Mouse (Mus musculus) brown adipose tissue, adult 24 weeks (tissue): ENCODE data around the gene Rchy1. TPM values are rescaled to one million over a fixed set of nuclear protein-coding genes. Genes with fewer than 3 reads are reported as not detected.

Source experiments
- H3K27ac ChIP-seq: fragments of 200-500 bp; replicated peaks from 2 replicates; pipeline ENCODE4 v1.5.1; 2012; ENCODE audit warnings: low read depth, mild to moderate bottlenecking, low read length
- H3K4me1 ChIP-seq: fragments of 200-500 bp; 2 replicates; pipeline ENCODE4 v1.6.1; 2012; ENCODE audit warnings: low read length, mixed read lengths; ENCODE audit not compliant: control insufficient read depth, insufficient read depth, insufficient read length
- H3K4me3 ChIP-seq: fragments of 200-500 bp; 2 replicates; pipeline ENCODE4 v1.5.1; 2012; ENCODE audit warnings: low read depth, mild to moderate bottlenecking, low read length, moderate library complexity; ENCODE audit not compliant: insufficient read depth
- polyA plus RNA-seq: library from polyadenylated mRNA; stranded (reverse); fragments of >200 nt; gene quantifications from 2 replicates; pipeline ENCODE4 v1.2.4, GENCODE M21; 2012; ENCODE audit not compliant: missing spikeins, insufficient read depth, insufficient read length

Rchy1 gene
- polyA plus RNA-seq, 1 experiment = 30.5 TPM

GRCm38 (mm10) chr5:91911384-91912106 is 51.3 kb downstream of the Rchy1 start:
- H3K27ac ChIP-seq = no peak overlapping the region
- H3K4me1 ChIP-seq = no peaks in the 10 kb centered on the region
- H3K4me3 ChIP-seq = no peak overlapping the region

- Histone ChIP-seq H3K27ac (no peak overlapping the region), H3K4me1 (no peaks in the 10 kb centered on the region), H3K4me3 (no peak overlapping the region)
Observed at GRCm38 (mm10) chr5:91910616-91911015, 52.3 kb downstream of the Rchy1 start.

GRCm38 (mm10) chr5:91909010-91909620 is 53.8 kb downstream of the Rchy1 start:
- no peak overlapping the region for H3K4me3 ChIP-seq
- H3K27ac ChIP-seq = no peak overlapping the region
- no peaks in the 10 kb centered on the region for H3K4me1 ChIP-seq

Other genes with a start within 250 kb of the Rchy1 start
- gene Odaph, start 24.4 kb upstream of the Rchy1 start, polyA plus RNA-seq = not detected in 2 replicates
- gene Cdkl2, start 80.8 kb upstream of the Rchy1 start, polyA plus RNA-seq = 6.4 and 7.1 TPM in 2 replicates
- 59.2 and 82.6 TPM in 2 replicates for gene G3bp2, start 120.7 kb upstream of the Rchy1 start, polyA plus RNA-seq
- gene Uso1, start 174.9 kb upstream of the Rchy1 start, polyA plus RNA-seq = 36.8 and 41.5 TPM in 2 replicates